Mouse (Mus musculus) limb, embryonic 13.5 days (tissue): ENCODE data around the gene Tlx2. TPM values are rescaled to one million over a fixed set of nuclear protein-coding genes. Genes with fewer than 3 reads are reported as not detected.

Experiments used
- ATAC-seq: fragments of 200-750 bp; cut with Nextera tagmentation; 2 replicates; pipeline ENCODE4 v1.8.0; 2017; ENCODE audit warnings: low read depth, moderate number of reproducible peaks, moderate TSS enrichment; ENCODE audit not compliant: low FRiP score
- H3K27ac ChIP-seq: fragments of 300-500 bp; sonication (generic); 2 replicates; pipeline ENCODE4 v1.5.1; 2015; ENCODE audit warnings: inconsistent platforms, mild to moderate bottlenecking, moderate library complexity
- H3K27me3 ChIP-seq: fragments of 300-500 bp; sonication (generic); 2 replicates; pipeline ENCODE4 v1.6.1; 2015; ENCODE audit warnings: mild to moderate bottlenecking, inconsistent platforms
- H3K36me3 ChIP-seq: fragments of 300-500 bp; sonication (generic); 2 replicates; pipeline ENCODE4 v1.6.1; 2015; ENCODE audit warnings: inconsistent platforms, mild to moderate bottlenecking, moderate library complexity
- H3K4me1 ChIP-seq: fragments of 300-500 bp; sonication (generic); 2 replicates; pipeline ENCODE4 v1.6.1; 2015; ENCODE audit warnings: inconsistent platforms
- H3K4me2 ChIP-seq: fragments of 300-500 bp; sonication (generic); replicated peaks from 2 replicates; pipeline ENCODE4 v1.6.1; 2015; ENCODE audit warnings: inconsistent platforms, mild to moderate bottlenecking, moderate library complexity
- H3K4me3 ChIP-seq: fragments of 300-500 bp; sonication (generic); 2 replicates; pipeline ENCODE4 v1.5.1; 2015; ENCODE audit warnings: moderate library complexity, mild to moderate bottlenecking, inconsistent platforms
- H3K9ac ChIP-seq: fragments of 300-500 bp; sonication (generic); 2 replicates; pipeline ENCODE4 v1.6.1; 2015; ENCODE audit warnings: mild to moderate bottlenecking, inconsistent platforms
- H3K9me3 ChIP-seq: fragments of 300-500 bp; sonication (generic); 2 replicates; pipeline ENCODE4 v1.6.1; 2016; ENCODE audit warnings: inconsistent platforms
- WGBS: fragments of 180-500 bp; shearing (Covaris S2); methylation state at CpG from one replicate; pipeline ENCODE4 v1.1.7; 2015; 5-methylcytosine and 5-hydroxymethylcytosine counted together
- polyA plus RNA-seq: library from polyadenylated mRNA; unstranded; fragments of >200 nt; fragmentation: Nextera tagmentation; extraction: Ambion mirVana; gene quantifications from 2 replicates; pipeline ENCODE4 v1.2.1, GENCODE M21; 2015

The Tlx2 gene
- polyA plus RNA-seq, 1 experiment from 2014 or later, result not detected

- Histone ChIP-seq H3K9ac (0 out of 2 replicates have a peak overlapping the region, but pooled peaks have one; percentile 25), H3K36me3 (no peaks in the 10 kb centered on the region), H3K27ac (no peak overlapping the region), H3K4me1 (peaks cover 24% of the 10 kb centered on the region), H3K9me3 (no peaks in the 10 kb centered on the region), H3K27me3 (peaks cover 99% of the 10 kb centered on the region), H3K4me2 (peak overlapping the region; percentile 54), H3K4me3 (peak overlapping the region; percentile 31)
- WGBS, result under 1% methylated on average over 62 of the region's 69 CpGs
- no peak for ATAC-seq
Measured at GRCm38 (mm10) chr6:83069488-83070246, 426 bp downstream of the Tlx2 start.

GRCm38 (mm10) chr6:83068706-83069487 lies 1.2 kb downstream of the Tlx2 start:
- peak overlapping the region; percentile 48 for H3K4me2 ChIP-seq
- H3K4me3 ChIP-seq, result peak overlapping the region; percentile 31
- H3K27me3 ChIP-seq, result peaks cover 99% of the 10 kb centered on the region
- H3K27ac ChIP-seq, result no peak overlapping the region
- peaks cover 24% of the 10 kb centered on the region for H3K4me1 ChIP-seq
- 1% methylated on average over 79 of the region's 81 CpGs for WGBS
- ATAC-seq, result no peak
- no peaks in the 10 kb centered on the region for H3K36me3 ChIP-seq
- no peaks in the 10 kb centered on the region for H3K9me3 ChIP-seq
- H3K9ac ChIP-seq, result no peak overlapping the region

- Histone ChIP-seq H3K9me3 (no peaks in the 10 kb centered on the region), H3K36me3 (no peaks in the 10 kb centered on the region), H3K4me2 (peak overlapping the region; percentile 48; the same call in 1 of the 2 replicates), H3K27ac (no peak overlapping the region), H3K9ac (no peak overlapping the region), H3K4me3 (0 out of 2 replicates have a peak overlapping the region, but pooled peaks have one; percentile 24), H3K4me1 (peaks cover 24% of the 10 kb centered on the region), H3K27me3 (peaks cover 100% of the 10 kb centered on the region)
- WGBS, result 8% methylated on average over 8 of the region's 8 CpGs
- no peak for ATAC-seq
Measured at GRCm38 (mm10) chr6:83068221-83068620, 1.9 kb downstream of the Tlx2 start.

GRCm38 (mm10) chr6:83066441-83066840 lies 3.7 kb downstream of the Tlx2 start:
- no peaks in the 10 kb centered on the region for H3K36me3 ChIP-seq
- H3K9me3 ChIP-seq, result no peaks in the 10 kb centered on the region
- H3K4me1 ChIP-seq, result peaks cover 23% of the 10 kb centered on the region
- H3K9ac ChIP-seq, result no peak overlapping the region
- H3K27ac ChIP-seq, result no peak overlapping the region
- no peak overlapping the region for H3K4me3 ChIP-seq
- H3K4me2 ChIP-seq, result no peak overlapping the region
- peaks cover 100% of the 10 kb centered on the region for H3K27me3 ChIP-seq
- 28% methylated on average over 6 of the region's 6 CpGs for WGBS
- no peak for ATAC-seq

- H3K4me2 ChIP-seq, result no peak overlapping the region
- H3K36me3 ChIP-seq, result no peaks in the 10 kb centered on the region
- H3K9ac ChIP-seq, result no peak overlapping the region
- peaks cover 19% of the 10 kb centered on the region for H3K4me1 ChIP-seq
- no peaks in the 10 kb centered on the region for H3K9me3 ChIP-seq
- peaks cover 100% of the 10 kb centered on the region for H3K27me3 ChIP-seq
- H3K4me3 ChIP-seq, result no peak overlapping the region
- no peak for ATAC-seq
- no peak overlapping the region for H3K27ac ChIP-seq
- 39% methylated on average over 8 of the region's 8 CpGs for WGBS
Measured at GRCm38 (mm10) chr6:83065995-83066394, 4.1 kb downstream of the Tlx2 start.

- Histone ChIP-seq H3K27me3 (peaks cover 53% of the 10 kb centered on the region), H3K4me3 (no peak overlapping the region), H3K4me1 (peaks cover 13% of the 10 kb centered on the region), H3K9ac (no peak overlapping the region), H3K27ac (no peak overlapping the region), H3K4me2 (no peak overlapping the region), H3K9me3 (no peaks in the 10 kb centered on the region), H3K36me3 (peaks cover 27% of the 10 kb centered on the region)
- whole genome bisulfite sequencing, result 81% methylated on average over 2 of the region's 2 CpGs
- no peak for ATAC-seq
Measured at GRCm38 (mm10) chr6:83058725-83059124, 11.4 kb downstream of the Tlx2 start.

GRCm38 (mm10) chr6:83057790-83058189 lies 12.3 kb downstream of the Tlx2 start, which contains the start of gene Dqx1:
Gene Dqx1, plus strand, starts transcription at chr6:83057844.
- Histone ChIP-seq H3K4me1 (peaks cover 20% of the 10 kb centered on the region), H3K27me3 (peaks cover 44% of the 10 kb centered on the region), H3K4me2 (no peak within 1 kb of the TSS), H3K9me3 (no peaks in the 10 kb centered on the region), H3K4me3 (no peak within 1 kb of the TSS; the same call in 1 of the 2 replicates), H3K27ac (no peak within 1 kb of the TSS), H3K9ac (no peak within 1 kb of the TSS), H3K36me3 (peaks cover 27% of the 10 kb centered on the region)
- 55% methylated on average over 3 of the region's 3 CpGs for WGBS
- no peak for ATAC-seq

- Histone ChIP-seq H3K4me1 (peaks cover 30% of the 10 kb centered on the region), H3K4me2 (peak within 1 kb of the TSS; percentile 77), H3K4me3 (peak within 1 kb of the TSS; percentile 96), H3K36me3 (peaks cover 48% of the 10 kb centered on the region), H3K9me3 (no peaks in the 10 kb centered on the region), H3K27ac (peak within 1 kb of the TSS; percentile 93), H3K27me3 (peaks cover 16% of the 10 kb centered on the region), H3K9ac (peak within 1 kb of the TSS; percentile 95)
- ATAC-seq, result no peak; the same call in 1 of the 2 replicates
- WGBS, result under 1% methylated on average over 48 of the region's 50 CpGs
Measured at GRCm38 (mm10) chr6:83054871-83055431, 15.1 kb downstream of the Tlx2 start, which contains the start of gene Htra2. Gene Htra2, minus strand, starts transcription at chr6:83055273.

GRCm38 (mm10) chr6:83054074-83054851 lies 15.8 kb downstream of the Tlx2 start, which contains the start of gene Aup1:
Gene Aup1, plus strand, starts transcription at chr6:83054521.
- H3K36me3 ChIP-seq, result peaks cover 55% of the 10 kb centered on the region
- peak; percentile 96 for ATAC-seq
- under 1% methylated on average over 64 of the region's 64 CpGs for WGBS
- peak within 1 kb of the TSS; percentile 77 for H3K4me2 ChIP-seq
- peak within 1 kb of the TSS; percentile 95 for H3K9ac ChIP-seq
- H3K9me3 ChIP-seq, result no peaks in the 10 kb centered on the region
- H3K4me3 ChIP-seq, result peak within 1 kb of the TSS; percentile 96
- peak within 1 kb of the TSS; percentile 93 for H3K27ac ChIP-seq
- H3K27me3 ChIP-seq, result peaks cover 9% of the 10 kb centered on the region
- peaks cover 30% of the 10 kb centered on the region for H3K4me1 ChIP-seq

- Histone ChIP-seq H3K27me3 (0 out of 2 replicates have a peak, but pooled peaks cover under 1% of the 10 kb centered on the region), H3K9ac (peak overlapping the region; percentile 95), H3K4me2 (peak overlapping the region; percentile 77), H3K9me3 (no peaks in the 10 kb centered on the region), H3K4me3 (peak overlapping the region; percentile 96), H3K27ac (peak overlapping the region; percentile 93), H3K36me3 (peaks cover 59% of the 10 kb centered on the region), H3K4me1 (peaks cover 30% of the 10 kb centered on the region)
- WGBS, result 1% methylated on average over 26 of the region's 26 CpGs
- ATAC-seq, result no peak
Measured at GRCm38 (mm10) chr6:83053136-83053960, 16.7 kb downstream of the Tlx2 start.
